Mouse (Mus musculus) liver, embryonic 14.5 days (tissue): ENCODE results near the gene Rasgrf1. TPM values are rescaled to one million over a fixed set of nuclear protein-coding genes. Genes with fewer than 3 reads are reported as not detected.

Experiments used
- ATAC-seq: fragments of 200-750 bp; cut with Nextera tagmentation; 2 replicates; pipeline ENCODE4 v1.8.0; 2017; ENCODE audit warnings: moderate number of reproducible peaks, mild to moderate bottlenecking, moderate library complexity; ENCODE audit not compliant: insufficient read depth
- DNase-seq, 3 experiments: peaks; one replicate each; pipeline ENCODE4 v3.0.0-alpha.2; 2012 to 2013; ENCODE audit warnings: low read depth in 3 of 3, low spot score in 3 of 3
- H3K27ac ChIP-seq: fragments of 300-500 bp; sonication (generic); 2 replicates; pipeline ENCODE4 v1.5.1; 2014; ENCODE audit warnings: moderate library complexity, mild to moderate bottlenecking, control low read depth, inconsistent platforms
- H3K27me3 ChIP-seq: fragments of 300-500 bp; sonication (generic); 2 replicates; pipeline ENCODE4 v1.6.1; 2014; ENCODE audit warnings: mild to moderate bottlenecking, low read length, moderate library complexity; ENCODE audit not compliant: control insufficient read depth, insufficient read depth
- H3K36me3 ChIP-seq: fragments of 300-500 bp; sonication (generic); replicated peaks from 2 replicates; pipeline ENCODE4 v1.6.1; 2014; ENCODE audit warnings: low read depth; ENCODE audit not compliant: control insufficient read depth, insufficient read depth
- H3K4me1 ChIP-seq, 2 experiments: fragments of 200-500 bp in 1 of 2; fragments of 300-500 bp in 1 of 2; sonication (generic) in 1 of 2; replicated peaks; 2 replicates each; pipeline ENCODE4 v1.6.1; 2012 to 2014; ENCODE audit warnings: antibody characterized with exemption in 1 of 2, inconsistent platforms in 1 of 2, low read length in 1 of 2; ENCODE audit not compliant: control insufficient read depth in 2 of 2, insufficient read depth in 2 of 2
- H3K4me2 ChIP-seq: fragments of 300-500 bp; sonication (generic); 2 replicates; pipeline ENCODE4 v1.6.1; 2014; ENCODE audit warnings: low read depth, mild to moderate bottlenecking, control low read depth, moderate library complexity
- H3K4me3 ChIP-seq, 2 experiments: fragments of 200-500 bp in 1 of 2; fragments of 300-500 bp in 1 of 2; sonication (generic) in 1 of 2; 2 replicates each; pipeline ENCODE4 v1.5.1; 2012 to 2014; ENCODE audit warnings: low read depth in 2 of 2, low read length in 2 of 2, mild to moderate bottlenecking in 2 of 2, control low read depth in 1 of 2, inconsistent platforms in 1 of 2, moderate library complexity in 1 of 2; ENCODE audit not compliant: insufficient read depth in 1 of 2
- H3K9ac ChIP-seq: fragments of 300-500 bp; sonication (generic); replicated peaks from 2 replicates; pipeline ENCODE4 v1.6.1; 2014; ENCODE audit warnings: mild to moderate bottlenecking, control low read depth, moderate library complexity
- H3K9me3 ChIP-seq: fragments of 300-500 bp; sonication (generic); 2 replicates; pipeline ENCODE4 v1.6.1; 2016; ENCODE audit warnings: low read length, mixed read lengths; ENCODE audit not compliant: control insufficient read depth
- CTCF ChIP-seq: IDR thresholded peaks from 2 replicates; pipeline ENCODE4 v1.5.1; 2016; ENCODE audit warnings: antibody characterized with exemption, low read depth, control low read depth
- EP300 ChIP-seq: IDR thresholded peaks from 2 replicates; pipeline ENCODE4 v1.6.1; 2016; ENCODE audit warnings: antibody characterized with exemption, low read depth
- WGBS: fragments of 180-500 bp; shearing (Covaris S2); extraction: QIAGEN DNeasy Blood & Tissue Kit; methylation state at CpG from one replicate; pipeline ENCODE4 v1.1.7; 2014; ENCODE audit not compliant: insufficient replicate concordance; 5-methylcytosine and 5-hydroxymethylcytosine counted together
- polyA plus RNA-seq, 2 experiments: library from polyadenylated mRNA; depleted of rRNA in 1 of 2; stranded (reverse) in 1 of 2; unstranded in 1 of 2; fragments of >200 nt; fragmentation: Nextera tagmentation in 1 of 2; extraction: Ambion mirVana in 1 of 2; gene quantifications; 2 replicates each; pipeline versions ENCODE4 v1.2.1 to v1.2.3; 2012 to 2014

The Rasgrf1 gene
- polyA plus RNA-seq, 2 experiments: 0.01 TPM; not detected in 1

DNA sequence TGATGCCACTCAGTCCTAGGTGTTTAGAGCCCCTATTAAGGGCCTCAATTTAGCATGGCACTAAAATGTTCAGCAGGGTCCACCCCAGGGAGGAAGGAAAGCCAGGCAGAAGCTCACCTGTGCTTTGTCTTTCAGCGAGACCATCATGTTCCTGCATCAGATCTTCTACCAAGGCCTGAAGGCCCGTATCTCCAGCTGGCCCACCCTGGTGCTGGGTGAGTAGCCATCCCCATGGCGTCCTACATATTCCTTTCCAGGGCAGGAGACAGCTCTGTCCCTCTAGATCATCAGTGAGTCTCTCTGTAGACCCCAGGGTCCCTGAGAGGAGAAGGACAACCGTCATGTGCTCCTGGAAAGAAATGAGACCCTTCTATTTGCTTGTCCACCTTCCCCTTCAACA, 58.0 kb downstream of the Rasgrf1 start:
- H3K9me3 ChIP-seq: no peaks in the 10 kb centered on the region
- no peak overlapping the region for H3K27ac ChIP-seq
- no peaks in the 10 kb centered on the region for H3K27me3 ChIP-seq
- no peak overlapping the region for H3K9ac ChIP-seq
- TF ChIP-seq CTCF (no peak), EP300 (no peak)
- no peaks in the 10 kb centered on the region for H3K4me1 ChIP-seq
- no peaks in the 10 kb centered on the region for H3K36me3 ChIP-seq
- DNase-seq (no peak), ATAC-seq (no peak)
- no peak overlapping the region for H3K4me2 ChIP-seq
- 58% methylated on average over 4 of the region's 4 CpGs for WGBS
- no peak overlapping the region for H3K4me3 ChIP-seq

GRCm38 (mm10) chr9:89968836-89969450, 59.2 kb downstream of the Rasgrf1 start:
- 58% methylated on average over 6 of the region's 6 CpGs for WGBS
- no peaks in the 10 kb centered on the region for H3K9me3 ChIP-seq
- H3K27me3 ChIP-seq: no peaks in the 10 kb centered on the region
- DNase-seq (no peak), ATAC-seq (no peak)
- no peak overlapping the region for H3K9ac ChIP-seq
- no peak overlapping the region for H3K4me3 ChIP-seq
- no peak overlapping the region for H3K4me2 ChIP-seq
- H3K36me3 ChIP-seq: no peaks in the 10 kb centered on the region
- peak; percentile 44 for TF ChIP-seq CTCF
- no peak for TF ChIP-seq EP300
- no peaks in the 10 kb centered on the region; a peak in 1 of 4 replicates for H3K4me1 ChIP-seq
- no peak overlapping the region for H3K27ac ChIP-seq

- H3K27ac ChIP-seq: no peak overlapping the region
- no peaks in the 10 kb centered on the region for H3K9me3 ChIP-seq
- WGBS: 68% methylated on average over 10 of the region's 10 CpGs
- H3K9ac ChIP-seq: no peak overlapping the region
- DNase-seq (no peak), ATAC-seq (no peak)
- H3K4me3 ChIP-seq: no peak overlapping the region
- no peaks in the 10 kb centered on the region for H3K27me3 ChIP-seq
- no peaks in the 10 kb centered on the region for H3K36me3 ChIP-seq
- no peaks in the 10 kb centered on the region; a peak in 1 of 4 replicates for H3K4me1 ChIP-seq
- no peak overlapping the region for H3K4me2 ChIP-seq
- TF ChIP-seq EP300 (no peak), CTCF (no peak)
Measured at GRCm38 (mm10) chr9:89970271-89970670, 60.6 kb downstream of the Rasgrf1 start.

GRCm38 (mm10) chr9:89970886-89971486, 61.3 kb downstream of the Rasgrf1 start:
- TF ChIP-seq CTCF (no peak), EP300 (no peak)
- ATAC-seq (no peak), DNase-seq (no peak)
- no peak overlapping the region for H3K4me3 ChIP-seq
- 43% methylated on average over 11 of the region's 11 CpGs for WGBS
- no peak overlapping the region for H3K27ac ChIP-seq
- H3K4me2 ChIP-seq: no peak overlapping the region
- no peaks in the 10 kb centered on the region for H3K36me3 ChIP-seq
- no peaks in the 10 kb centered on the region for H3K27me3 ChIP-seq
- no peaks in the 10 kb centered on the region; a peak in 1 of 4 replicates for H3K4me1 ChIP-seq
- H3K9me3 ChIP-seq: no peaks in the 10 kb centered on the region
- no peak overlapping the region for H3K9ac ChIP-seq

DNA sequence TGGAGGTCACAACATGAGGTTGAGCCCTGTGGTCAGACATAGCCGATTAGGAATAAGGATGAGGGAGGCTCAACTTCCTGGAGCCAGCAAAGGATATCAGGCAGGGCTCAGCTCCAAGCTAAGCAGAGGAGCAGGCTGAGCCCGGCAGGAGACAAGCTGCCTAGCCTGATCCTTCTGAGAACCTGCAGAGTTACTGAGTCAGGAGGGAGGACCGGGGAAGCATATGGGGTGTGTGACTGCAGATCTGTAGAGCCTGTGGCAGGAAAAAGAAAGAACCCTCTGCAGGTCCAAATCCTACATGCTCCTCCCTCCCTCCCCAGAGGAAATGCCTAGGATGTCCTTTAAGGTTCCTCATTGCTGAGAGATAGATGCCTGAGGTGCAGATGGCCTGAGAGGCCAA, 62.6 kb downstream of the Rasgrf1 start:
- DNase-seq: no peak
- H3K9ac ChIP-seq: no peak overlapping the region
- TF ChIP-seq EP300: no peak
- TF ChIP-seq CTCF: no peak
- WGBS: 23% methylated on average over 3 of the region's 3 CpGs
- no peaks in the 10 kb centered on the region; a peak in 1 of 4 replicates for H3K4me1 ChIP-seq
- H3K9me3 ChIP-seq: no peaks in the 10 kb centered on the region
- H3K4me2 ChIP-seq: no peak overlapping the region
- H3K27ac ChIP-seq: no peak overlapping the region
- no peak for ATAC-seq
- no peak overlapping the region for H3K4me3 ChIP-seq
- no peaks in the 10 kb centered on the region for H3K27me3 ChIP-seq
- no peaks in the 10 kb centered on the region for H3K36me3 ChIP-seq
